Mouse (Mus musculus) liver, adult 2 months (tissue): ENCODE results near the gene Tlr5. TPM values are rescaled to one million over a fixed set of nuclear protein-coding genes. Genes with fewer than 3 reads are reported as not detected.

Experiments used
- DNase-seq: peaks from one replicate; pipeline ENCODE4 v3.0.0-alpha.2; 2011; ENCODE audit warnings: low read depth, low spot score; ENCODE audit errors: extremely low read depth
- H3K27ac ChIP-seq: fragments of 200-500 bp; replicated peaks from 2 replicates; pipeline ENCODE4 v1.5.1; 2012; ENCODE audit warnings: low read depth, mild to moderate bottlenecking, control low read depth, inconsistent platforms, low read length; ENCODE audit not compliant: insufficient read depth
- H3K27me3 ChIP-seq: fragments of 200-500 bp; 2 replicates; pipeline ENCODE4 v1.6.1; 2012; ENCODE audit warnings: mild to moderate bottlenecking, moderate library complexity, low read length, inconsistent platforms; ENCODE audit not compliant: control insufficient read depth, insufficient read depth
- H3K36me3 ChIP-seq: fragments of 200-500 bp; 2 replicates; pipeline ENCODE4 v1.6.1; 2012; ENCODE audit warnings: low read length, inconsistent platforms; ENCODE audit not compliant: control insufficient read depth, insufficient read depth
- H3K4me1 ChIP-seq: fragments of 200-500 bp; 2 replicates; pipeline ENCODE4 v1.6.1; 2011; ENCODE audit warnings: low read length; ENCODE audit not compliant: control insufficient read depth, insufficient read depth
- H3K4me3 ChIP-seq: fragments of 200-500 bp; 2 replicates; pipeline ENCODE4 v1.5.1; 2011; ENCODE audit warnings: low read depth, mild to moderate bottlenecking, control low read depth, low read length, moderate library complexity; ENCODE audit not compliant: insufficient read depth
- H3K79me2 ChIP-seq: fragments of 200-500 bp; 2 replicates; pipeline ENCODE4 v1.6.1; 2012; ENCODE audit warnings: inconsistent platforms, mild to moderate bottlenecking, low read length, moderate library complexity; ENCODE audit not compliant: control insufficient read depth, insufficient read depth
- H3K9ac ChIP-seq: fragments of 200-500 bp; 2 replicates; pipeline ENCODE4 v1.6.1; 2012; ENCODE audit warnings: low read depth, mild to moderate bottlenecking, control low read depth, inconsistent platforms, low read length
- CTCF ChIP-seq: fragments of 200-500 bp; IDR thresholded peaks from 2 replicates; pipeline ENCODE4 v1.5.1; 2011; ENCODE audit warnings: low read depth, low read length, control low read depth
- POLR2A ChIP-seq: fragments of 200-500 bp; IDR thresholded peaks from 2 replicates; pipeline ENCODE4 v1.6.1; 2011; ENCODE audit warnings: low read length, control low read depth; ENCODE audit not compliant: insufficient read depth; ENCODE audit errors: extremely low read depth
- WGBS: fragments of 180-500 bp; shearing (Covaris S2); methylation state at CpG from one replicate; pipeline ENCODE4 v1.1.7; 2018; 5-methylcytosine and 5-hydroxymethylcytosine counted together
- polyA plus RNA-seq: library from polyadenylated mRNA; depleted of rRNA; stranded (reverse); fragments of >200 nt; gene quantifications from 2 replicates; pipeline ENCODE4 v1.2.3, GENCODE M21; 2012; rRNA removed
- total RNA-seq: library from RNA; depleted of rRNA; stranded (reverse); fragments of >200 nt; gene quantifications from 2 replicates; pipeline ENCODE4 v1.2.3, GENCODE M21; 2014; rRNA removed

Tlr5 gene
- total RNA-seq (3.2 and 3.5 TPM in 2 replicates), polyA plus RNA-seq (4.4 and 6.3 TPM in 2 replicates)

DNA sequence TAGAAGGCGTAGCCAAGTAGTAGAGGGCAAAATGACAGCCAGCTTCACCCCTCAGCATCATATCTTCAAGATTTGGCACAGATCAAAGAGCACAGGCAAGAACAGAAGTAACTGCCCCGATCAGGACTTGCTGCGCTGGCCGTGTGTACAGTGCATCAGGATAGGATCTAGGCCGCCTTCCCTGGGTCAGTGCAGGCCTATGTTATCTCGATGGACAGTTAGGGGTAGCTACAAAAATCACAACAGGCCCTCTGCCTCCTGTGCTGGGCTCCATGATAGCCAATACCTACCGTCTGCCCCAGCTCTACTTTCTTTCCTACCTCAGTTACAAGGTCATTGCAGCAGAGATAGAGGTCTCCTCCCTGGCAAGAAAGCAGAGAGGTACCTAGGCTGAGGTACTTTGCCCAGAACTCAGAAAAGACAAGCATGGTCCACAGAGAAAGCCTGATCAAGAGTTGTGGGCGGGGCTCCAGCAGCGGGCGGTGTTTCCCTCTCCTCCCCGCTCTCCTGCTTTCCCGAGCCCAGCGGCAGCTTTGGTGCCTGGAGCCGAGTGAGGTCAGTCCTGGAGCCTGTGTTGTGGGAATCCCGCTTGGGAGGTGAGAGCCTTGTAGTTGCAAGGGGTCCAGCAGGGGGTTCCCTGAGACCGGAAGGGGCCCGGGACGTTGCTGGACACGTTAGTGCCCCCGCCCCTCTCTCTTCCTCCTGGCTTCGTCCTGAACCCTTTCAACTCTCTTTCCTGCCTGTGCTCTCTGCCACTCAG is at the start of gene Tlr5:
Gene Tlr5 (plus strand): TSS at position 502 of the 760 bp plus-strand sequence.
- H3K27me3 ChIP-seq: no peaks in the 10 kb centered on the region
- DNase-seq: peak; percentile 61
- H3K79me2 ChIP-seq: no peaks in the 10 kb centered on the region
- H3K36me3 ChIP-seq: no peaks in the 10 kb centered on the region
- no peak for TF ChIP-seq POLR2A
- no peak for TF ChIP-seq CTCF
- peaks cover 26% of the 10 kb centered on the region for H3K4me1 ChIP-seq
- 18% methylated on average over 21 of the region's 21 CpGs for WGBS
- peak within 1 kb of the TSS; percentile 73 for H3K4me3 ChIP-seq
- H3K27ac ChIP-seq: peak within 1 kb of the TSS; percentile 58
- peak within 1 kb of the TSS; percentile 69 for H3K9ac ChIP-seq

DNA sequence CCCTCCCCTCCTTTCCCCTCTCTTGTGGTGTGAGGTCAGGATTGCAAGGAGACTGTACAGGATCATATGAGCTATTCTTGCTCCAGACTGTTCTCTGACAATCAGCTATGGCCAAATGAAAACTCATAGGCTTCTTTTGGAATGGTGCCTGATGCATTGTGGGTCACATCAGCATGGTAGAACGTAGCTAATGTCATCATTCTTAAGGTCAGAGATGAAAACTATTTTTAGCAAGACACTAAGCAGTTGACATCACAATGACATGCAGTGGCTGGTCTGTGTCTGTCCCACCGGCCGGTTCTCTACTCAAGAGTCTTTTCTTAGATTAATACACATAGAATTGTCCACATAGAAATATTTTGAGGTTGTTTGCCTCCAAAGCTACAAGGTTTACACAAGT is 48.9 kb upstream of the Tlr5 start:
- H3K36me3 ChIP-seq: no peaks in the 10 kb centered on the region
- DNase-seq: no peak
- no peak for TF ChIP-seq POLR2A
- TF ChIP-seq CTCF: no peak
- no peak overlapping the region for H3K27ac ChIP-seq
- H3K27me3 ChIP-seq: no peaks in the 10 kb centered on the region
- no peaks in the 10 kb centered on the region for H3K79me2 ChIP-seq
- 82% methylated on average over 3 of the region's 3 CpGs for WGBS
- H3K4me3 ChIP-seq: no peak overlapping the region
- no peaks in the 10 kb centered on the region for H3K4me1 ChIP-seq
- no peak overlapping the region for H3K9ac ChIP-seq

DNA sequence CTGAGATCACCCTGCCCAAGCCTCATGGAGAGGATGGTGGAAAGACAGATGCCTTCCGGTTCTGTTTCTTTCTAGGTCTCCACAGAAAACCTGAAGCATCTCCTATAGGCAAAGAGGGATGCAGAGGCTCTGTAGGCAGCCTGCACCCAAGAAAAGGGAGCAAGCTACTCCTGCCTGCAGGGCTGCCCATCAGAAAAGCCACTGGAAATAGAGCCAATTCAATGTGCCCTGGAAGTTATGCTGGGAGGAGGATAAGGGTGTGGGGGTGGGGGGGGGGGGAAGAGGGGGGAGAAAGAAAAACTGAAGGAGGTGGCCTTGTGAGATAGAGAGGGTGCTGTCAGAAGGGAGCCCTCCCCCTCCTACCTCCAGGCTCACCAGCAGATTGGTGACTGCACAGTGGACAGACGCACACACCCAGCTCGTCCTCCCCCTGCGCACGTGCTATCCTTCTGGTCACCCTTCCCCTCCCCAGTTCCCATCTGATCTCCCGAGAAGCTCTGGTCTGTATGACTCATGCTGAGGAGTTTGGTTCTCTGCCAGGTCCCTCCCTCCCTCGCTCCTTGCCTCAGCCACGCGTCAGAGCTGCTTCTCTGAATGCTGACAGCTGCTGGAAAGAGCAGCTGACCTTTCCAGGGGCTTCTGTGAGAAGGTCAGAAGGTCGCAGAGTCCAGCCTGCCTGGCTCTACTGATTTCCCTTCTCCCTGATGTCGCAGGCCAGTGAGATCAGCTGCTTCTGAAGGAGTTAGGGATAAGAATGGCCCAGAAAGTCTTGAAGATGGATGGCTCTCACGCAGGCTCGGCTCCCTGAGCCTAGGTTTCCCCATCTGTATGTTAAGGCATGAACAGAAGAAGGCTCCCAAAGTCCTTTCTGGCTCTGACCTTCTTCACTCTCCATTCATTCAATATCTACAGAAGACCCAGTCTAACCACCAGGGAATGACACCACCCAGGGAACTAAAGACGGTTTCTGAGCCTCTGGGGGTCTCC is 46.2 kb upstream of the Tlr5 start:
- Histone ChIP-seq H3K4me1 (no peaks in the 10 kb centered on the region), H3K27me3 (no peaks in the 10 kb centered on the region), H3K4me3 (no peak overlapping the region), H3K9ac (no peak overlapping the region), H3K27ac (no peak overlapping the region), H3K36me3 (no peaks in the 10 kb centered on the region), H3K79me2 (no peaks in the 10 kb centered on the region)
- WGBS: 33% methylated on average over 14 of the region's 14 CpGs
- no peak for TF ChIP-seq CTCF
- no peak for TF ChIP-seq POLR2A
- peak; percentile 66 for DNase-seq

DNA sequence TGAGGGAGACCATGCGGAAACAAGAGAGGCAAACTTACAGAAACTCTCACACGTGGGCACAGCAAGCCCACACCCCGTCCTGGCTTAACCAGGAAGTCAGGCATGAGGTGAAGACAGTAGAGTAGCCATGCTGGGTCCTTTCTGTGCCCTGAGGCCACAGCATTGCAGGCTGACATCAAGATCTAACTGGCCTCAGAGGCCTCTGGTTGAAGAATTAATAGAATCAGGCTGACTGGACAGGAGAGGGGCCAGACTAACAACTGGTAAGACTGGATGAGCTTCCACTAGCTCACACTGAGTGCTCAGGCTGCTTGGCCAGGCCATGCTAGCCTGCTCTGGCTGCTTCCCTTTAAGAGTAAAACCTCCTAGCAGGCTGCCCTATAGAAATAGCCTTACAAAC is 45.5 kb upstream of the Tlr5 start:
- Histone ChIP-seq H3K4me1 (no peaks in the 10 kb centered on the region), H3K27ac (no peak overlapping the region), H3K27me3 (no peaks in the 10 kb centered on the region), H3K4me3 (no peak overlapping the region), H3K79me2 (no peaks in the 10 kb centered on the region), H3K36me3 (no peaks in the 10 kb centered on the region), H3K9ac (no peak overlapping the region)
- WGBS: 88% methylated on average over 3 of the region's 3 CpGs
- TF ChIP-seq CTCF (no peak), POLR2A (no peak)
- DNase-seq: no peak

DNA sequence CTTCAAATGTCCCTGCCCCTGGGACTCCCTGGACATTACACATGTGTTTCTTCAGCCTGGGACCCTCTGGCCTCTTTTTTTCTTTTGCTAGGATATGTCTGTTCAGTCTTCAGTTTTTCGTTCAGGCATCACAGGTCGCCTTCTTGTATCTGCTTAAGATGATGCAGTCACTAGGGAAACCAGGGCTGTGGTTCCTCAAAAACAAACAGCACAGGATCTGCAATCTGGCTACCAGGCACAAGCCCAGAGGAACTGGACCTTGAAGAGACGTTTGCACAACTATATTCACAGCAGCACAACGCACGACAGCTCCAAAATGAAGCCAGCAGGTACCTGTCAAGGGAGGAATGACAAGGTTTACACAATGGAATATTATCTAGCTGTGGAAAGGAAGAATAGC is 45.0 kb upstream of the Tlr5 start:
- WGBS: 74% methylated on average over 5 of the region's 5 CpGs
- H3K27me3 ChIP-seq: no peaks in the 10 kb centered on the region
- no peak for TF ChIP-seq CTCF
- DNase-seq: no peak
- no peak overlapping the region for H3K27ac ChIP-seq
- H3K9ac ChIP-seq: no peak overlapping the region
- no peak overlapping the region for H3K4me3 ChIP-seq
- no peaks in the 10 kb centered on the region for H3K36me3 ChIP-seq
- no peaks in the 10 kb centered on the region for H3K79me2 ChIP-seq
- peaks cover 5% of the 10 kb centered on the region; the same call in 1 of the 2 replicates for H3K4me1 ChIP-seq
